Mouse (Mus musculus): ENCODE measurements around the gene Csnk1g2. TPM values are rescaled to one million over a fixed set of nuclear protein-coding genes. Genes with fewer than 3 reads are reported as not detected.

Csnk1g2 gene
- polyA plus RNA-seq, 1 experiment from 2014 or later = 123 TPM

DNA sequence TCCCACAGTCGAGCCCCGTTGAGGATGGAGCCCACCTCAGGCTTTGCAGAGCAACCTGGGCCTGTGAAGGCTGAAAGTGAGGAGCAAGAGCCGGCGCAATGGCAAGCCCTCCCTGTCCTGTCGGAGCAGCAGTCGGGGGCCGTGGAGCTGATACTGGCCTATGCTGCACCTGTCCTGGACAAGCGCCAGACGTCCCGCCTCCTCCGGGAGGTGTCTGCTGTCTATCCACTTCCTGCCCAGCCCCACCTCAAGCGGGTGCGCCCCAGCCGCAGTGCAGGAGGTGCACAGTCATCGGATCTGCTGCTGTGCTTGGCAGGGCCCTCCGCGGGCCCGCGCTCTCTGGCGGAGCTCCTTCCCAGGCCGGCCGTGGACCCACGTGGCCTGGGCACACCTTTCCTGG lies 16.3 kb upstream of the Csnk1g2 start:
- no peak for DNase-seq (ENCODE audit: extremely low spot score, low spot score)
- Histone ChIP-seq H3K27me3 (ENCODE audit: poor library complexity, severe bottlenecking) (no peaks in the 10 kb centered on the region), H3K4me3 (no peak overlapping the region), H3K27ac (no peak overlapping the region), H3K4me1 (peaks cover 34% of the 10 kb centered on the region), H3K9me3 (no peaks in the 10 kb centered on the region), H3K36me3 (replicated peaks) (peaks cover 61% of the 10 kb centered on the region)
- WGBS = 94% methylated on average over 23 of the region's 23 CpGs

DNA sequence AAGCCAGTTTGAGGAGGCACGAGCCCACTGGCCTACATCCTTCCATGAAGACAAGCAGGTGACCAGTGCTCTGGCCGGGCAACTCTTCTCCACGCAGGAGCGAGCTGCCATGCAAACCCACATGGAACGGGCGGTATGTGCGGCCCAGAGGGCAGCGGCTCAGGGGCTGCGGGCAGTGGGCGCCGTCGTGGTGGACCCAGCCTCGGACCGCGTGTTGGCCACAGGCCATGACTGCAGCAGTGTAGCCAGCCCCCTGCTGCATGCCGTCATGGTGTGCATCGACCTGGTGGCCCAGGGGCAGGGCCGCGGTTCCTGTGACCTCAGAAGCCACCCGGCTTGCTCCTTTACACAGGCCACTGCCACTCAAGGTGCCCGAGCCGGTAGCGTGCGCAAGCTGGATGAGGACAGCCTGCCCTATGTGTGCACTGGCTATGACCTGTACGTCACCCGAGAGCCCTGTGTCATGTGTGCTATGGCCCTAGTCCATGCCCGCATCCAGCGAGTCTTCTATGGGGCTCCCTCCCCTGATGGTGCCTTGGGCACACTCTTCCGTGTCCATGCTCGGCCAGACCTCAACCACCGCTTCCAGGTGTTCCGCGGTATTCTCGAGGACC lies 15.8 kb upstream of the Csnk1g2 start:
- Histone ChIP-seq H3K27ac (no peak overlapping the region), H3K4me3 (no peak overlapping the region), H3K4me1 (peaks cover 34% of the 10 kb centered on the region), H3K36me3 (replicated peaks) (peaks cover 67% of the 10 kb centered on the region), H3K27me3 (ENCODE audit: poor library complexity, severe bottlenecking) (no peaks in the 10 kb centered on the region), H3K9me3 (no peaks in the 10 kb centered on the region)
- 96% methylated on average over 34 of the region's 34 CpGs for WGBS
- DNase-seq (ENCODE audit: extremely low spot score, low spot score) = no peak

DNA sequence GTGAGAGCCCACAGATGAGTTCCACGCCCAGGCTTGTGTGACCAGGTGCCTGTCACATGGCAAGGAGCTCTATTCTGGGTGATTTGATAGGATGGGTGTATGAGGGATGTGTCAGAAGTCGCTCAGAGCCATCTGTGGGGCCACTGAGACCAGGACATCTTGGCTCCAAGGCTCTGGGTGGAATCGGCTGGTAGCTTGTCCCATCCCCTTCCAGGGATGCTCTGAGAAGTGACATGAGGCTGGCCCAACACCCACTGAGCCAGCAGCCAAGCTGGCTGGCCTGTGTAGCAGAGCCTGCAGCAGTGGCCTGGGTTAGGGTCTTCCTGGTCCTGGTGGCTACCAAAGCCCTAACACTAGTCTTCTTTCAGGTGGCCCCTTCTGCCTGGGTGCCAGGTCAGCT lies 14.2 kb upstream of the Csnk1g2 start:
- Histone ChIP-seq H3K4me1 (peaks cover 21% of the 10 kb centered on the region), H3K27me3 (ENCODE audit: poor library complexity, severe bottlenecking) (no peaks in the 10 kb centered on the region), H3K27ac (no peak overlapping the region), H3K36me3 (replicated peaks) (peaks cover 81% of the 10 kb centered on the region), H3K4me3 (no peak overlapping the region; the same call in 1 of the 2 replicates), H3K9me3 (no peaks in the 10 kb centered on the region)
- WGBS = 86% methylated on average over 3 of the region's 3 CpGs
- DNase-seq (ENCODE audit: extremely low spot score, low spot score) = no peak

DNA sequence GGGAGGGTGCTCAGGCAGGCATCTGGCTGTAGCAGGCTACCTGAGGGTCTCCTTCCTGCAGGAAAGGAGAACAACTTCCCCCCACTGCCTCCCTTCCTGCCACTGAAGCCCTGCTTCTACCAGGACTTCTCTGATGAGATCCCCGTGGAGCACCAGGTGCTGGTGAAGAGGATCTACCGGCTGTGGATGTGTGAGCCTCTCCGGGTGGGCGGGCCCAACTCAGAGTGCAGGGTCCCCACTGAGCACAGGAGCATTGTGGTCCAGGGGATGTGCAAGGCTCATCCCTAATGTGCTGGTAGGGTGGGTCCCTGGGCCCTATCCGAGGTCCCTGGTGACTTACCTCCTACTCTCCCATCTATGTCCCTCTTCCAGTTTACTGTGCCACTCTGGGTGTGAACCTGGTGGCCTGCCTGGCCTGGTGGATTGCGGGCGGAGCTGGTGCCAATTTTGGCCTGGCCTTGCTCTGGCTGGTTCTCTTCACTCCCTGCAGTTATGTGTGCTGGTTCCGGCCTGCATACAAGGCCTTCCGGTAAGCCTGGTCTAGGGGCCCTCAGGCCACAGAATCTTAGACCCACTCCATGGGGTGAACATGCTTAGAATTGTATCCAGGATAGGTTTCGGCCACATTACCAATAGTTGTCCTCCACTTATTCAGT lies 13.2 kb upstream of the Csnk1g2 start:
- Histone ChIP-seq H3K9me3 (no peaks in the 10 kb centered on the region), H3K4me1 (peaks cover 11% of the 10 kb centered on the region), H3K27me3 (ENCODE audit: poor library complexity, severe bottlenecking) (no peaks in the 10 kb centered on the region), H3K4me3 (no peak overlapping the region), H3K36me3 (replicated peaks) (peaks cover 91% of the 10 kb centered on the region), H3K27ac (no peak overlapping the region)
- DNase-seq (ENCODE audit: extremely low spot score, low spot score) = no peak
- WGBS = 87% methylated on average over 10 of the region's 10 CpGs

DNA sequence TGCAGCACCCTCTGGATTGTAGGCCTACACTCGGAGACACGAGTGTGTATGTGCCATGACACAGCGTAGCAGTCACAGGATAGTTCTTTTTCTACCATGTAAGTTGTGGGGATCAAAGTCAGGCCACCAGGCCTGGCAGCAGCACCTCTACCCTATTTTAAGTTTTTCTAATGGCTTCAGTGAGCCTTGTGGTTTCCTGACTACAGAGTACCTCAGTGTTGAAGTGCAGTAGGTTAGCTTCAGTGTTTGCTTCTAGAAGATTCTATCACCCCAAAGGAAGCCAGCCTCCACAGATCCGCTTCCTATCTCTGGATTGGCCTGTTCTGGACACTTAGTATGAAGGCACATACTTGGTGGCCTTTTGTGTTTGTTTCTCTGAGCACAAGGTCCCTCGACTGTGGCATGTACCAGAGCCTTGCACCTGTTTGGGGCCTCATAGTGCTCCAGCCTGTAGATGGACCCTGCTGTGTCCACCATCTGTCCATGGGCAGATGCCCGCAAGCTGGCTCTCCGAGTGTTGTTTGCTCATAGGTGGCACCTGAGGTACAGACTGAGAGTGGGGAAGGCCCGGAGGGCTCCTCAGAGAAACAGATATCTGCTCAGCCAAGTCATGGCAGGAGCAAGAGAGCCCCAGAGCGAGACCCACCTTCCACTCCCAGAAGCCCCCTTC lies 12.4 kb upstream of the Csnk1g2 start:
- Histone ChIP-seq H3K27ac (no peak overlapping the region), H3K9me3 (no peaks in the 10 kb centered on the region), H3K36me3 (replicated peaks) (peaks cover 94% of the 10 kb centered on the region), H3K4me1 (0 out of 2 replicates have a peak, but pooled peaks cover 4% of the 10 kb centered on the region), H3K4me3 (no peak overlapping the region), H3K27me3 (ENCODE audit: poor library complexity, severe bottlenecking) (no peaks in the 10 kb centered on the region)
- 89% methylated on average over 9 of the region's 9 CpGs for WGBS
- no peak for DNase-seq (ENCODE audit: extremely low spot score, low spot score)

DNA sequence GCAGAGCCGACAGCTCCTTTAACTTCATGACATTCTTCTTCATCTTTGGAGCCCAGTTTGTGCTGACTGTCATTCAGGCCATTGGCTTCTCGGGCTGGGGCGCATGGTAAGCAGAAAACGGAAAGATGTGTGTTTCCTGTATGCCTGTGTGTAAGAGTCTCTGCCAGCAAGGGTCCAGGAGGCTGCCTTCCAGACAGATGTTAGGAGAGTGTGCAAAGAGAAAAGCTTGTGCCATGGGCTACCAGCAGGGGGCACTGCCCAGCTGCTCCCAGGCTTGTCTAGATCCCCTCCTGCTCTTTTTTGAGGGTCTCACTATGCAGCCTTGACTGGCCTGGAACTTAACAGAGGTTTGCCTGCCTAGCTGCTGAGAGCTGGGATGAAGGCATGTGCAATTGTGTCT lies 11.6 kb upstream of the Csnk1g2 start:
- H3K4me3 ChIP-seq = no peak overlapping the region
- WGBS = 80% methylated on average over 4 of the region's 4 CpGs
- no peaks in the 10 kb centered on the region for H3K27me3 ChIP-seq (ENCODE audit: poor library complexity, severe bottlenecking)
- DNase-seq (ENCODE audit: extremely low spot score, low spot score) = peak; percentile 45
- 0 out of 2 replicates have a peak, but pooled peaks cover 4% of the 10 kb centered on the region for H3K4me1 ChIP-seq
- H3K36me3 ChIP-seq (replicated peaks) = peaks cover 97% of the 10 kb centered on the region
- H3K27ac ChIP-seq = no peak overlapping the region
- H3K9me3 ChIP-seq = no peaks in the 10 kb centered on the region

DNA sequence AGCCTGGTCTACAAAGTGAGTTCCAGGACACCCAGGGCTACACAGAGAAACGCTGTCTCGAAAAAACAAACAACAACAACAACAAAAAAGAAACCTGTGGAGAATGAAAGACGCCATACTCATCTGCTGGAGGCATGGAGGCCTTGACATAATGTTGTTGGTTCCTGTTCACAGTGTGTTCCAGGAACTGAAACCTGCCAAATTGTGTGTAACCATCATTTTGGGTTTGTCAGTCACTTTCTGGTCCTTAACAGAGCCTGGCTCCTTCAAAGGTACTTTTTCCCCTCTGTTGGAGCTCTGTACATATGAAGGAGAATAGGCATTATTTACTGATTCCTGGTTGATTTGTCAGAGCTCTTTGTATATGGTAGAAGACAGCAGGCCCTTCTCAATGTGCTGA lies 10.7 kb upstream of the Csnk1g2 start:
- H3K27me3 ChIP-seq (ENCODE audit: poor library complexity, severe bottlenecking) = no peaks in the 10 kb centered on the region
- 0 out of 2 replicates have a peak, but pooled peaks cover 4% of the 10 kb centered on the region for H3K4me1 ChIP-seq
- H3K4me3 ChIP-seq = no peak overlapping the region
- DNase-seq (ENCODE audit: extremely low spot score, low spot score) = no peak
- H3K27ac ChIP-seq = no peak overlapping the region
- H3K36me3 ChIP-seq (replicated peaks) = peaks cover 94% of the 10 kb centered on the region
- no peaks in the 10 kb centered on the region for H3K9me3 ChIP-seq
- WGBS = 91% methylated on average over 3 of the region's 3 CpGs

DNA sequence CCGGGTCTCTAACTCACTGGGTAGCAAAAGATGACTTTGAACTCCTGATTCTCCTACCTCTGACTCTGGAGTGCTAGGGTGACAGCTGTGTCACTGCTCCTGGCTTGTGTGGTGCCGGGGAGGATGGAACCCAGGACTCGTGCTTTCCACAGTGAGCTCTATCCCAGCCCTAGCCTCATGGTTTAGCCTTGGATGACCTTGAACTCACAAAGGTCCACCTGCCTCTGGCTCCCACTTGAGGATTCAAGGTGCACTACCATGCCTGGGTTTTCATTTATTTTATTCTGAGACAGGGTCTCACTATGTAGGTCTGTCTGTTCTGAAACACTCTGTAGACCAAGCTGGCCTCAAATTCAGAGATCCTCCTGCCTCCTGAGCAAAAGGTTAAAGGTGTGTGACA lies 8.8 kb upstream of the Csnk1g2 start:
- WGBS = 89% methylated on average over 3 of the region's 3 CpGs
- 0 out of 2 replicates have a peak, but pooled peaks cover 7% of the 10 kb centered on the region for H3K4me1 ChIP-seq
- H3K27me3 ChIP-seq (ENCODE audit: poor library complexity, severe bottlenecking) = no peaks in the 10 kb centered on the region
- no peak for DNase-seq (ENCODE audit: extremely low spot score, low spot score)
- H3K27ac ChIP-seq = no peak overlapping the region
- H3K4me3 ChIP-seq = no peak overlapping the region
- no peaks in the 10 kb centered on the region for H3K9me3 ChIP-seq
- H3K36me3 ChIP-seq (replicated peaks) = peaks cover 75% of the 10 kb centered on the region

DNA sequence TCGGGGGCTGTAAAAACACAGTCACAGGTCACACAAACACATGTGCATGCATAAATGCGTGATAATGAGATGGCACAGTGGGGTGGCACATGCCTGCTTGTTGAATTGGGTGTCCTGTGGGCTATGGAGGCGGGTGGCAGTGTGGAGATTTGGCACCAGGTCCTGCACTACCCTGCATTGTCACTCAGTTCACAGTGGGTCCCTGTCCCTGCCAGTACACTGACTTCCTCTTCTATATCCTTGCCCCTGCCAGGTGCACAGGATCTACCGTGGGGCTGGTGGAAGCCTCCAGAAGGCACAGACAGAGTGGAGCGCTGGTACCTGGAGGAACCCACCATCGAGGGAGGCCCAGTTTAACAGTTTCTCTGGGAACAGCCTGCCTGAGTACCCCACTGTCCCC lies 8.3 kb upstream of the Csnk1g2 start:
- peaks cover 70% of the 10 kb centered on the region for H3K36me3 ChIP-seq (replicated peaks)
- DNase-seq (ENCODE audit: extremely low spot score, low spot score) = no peak

DNA sequence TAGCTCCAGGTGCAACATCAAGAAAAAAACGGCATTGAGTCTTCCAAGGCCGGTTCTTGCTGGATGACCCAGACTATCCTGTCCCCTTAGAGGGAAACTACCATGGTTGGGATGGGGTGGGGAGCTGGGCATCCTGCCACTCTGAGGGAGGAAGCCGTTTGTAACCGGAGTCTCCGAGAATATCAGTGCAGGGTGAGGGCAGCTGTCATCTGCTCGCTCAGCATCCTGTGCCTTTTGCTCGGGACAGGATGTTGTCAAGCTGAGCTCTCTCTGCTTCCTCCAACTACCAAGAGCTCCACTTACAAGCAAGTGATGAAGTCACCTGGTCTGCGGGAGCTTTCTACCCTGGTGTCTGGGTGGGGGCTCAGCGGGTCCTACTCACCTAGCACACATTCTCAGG lies 4.5 kb upstream of the Csnk1g2 start:
- H3K4me3 ChIP-seq = no peak overlapping the region
- WGBS = 87% methylated on average over 9 of the region's 9 CpGs
- peaks cover 25% of the 10 kb centered on the region for H3K4me1 ChIP-seq
- H3K27me3 ChIP-seq (ENCODE audit: poor library complexity, severe bottlenecking) = no peaks in the 10 kb centered on the region
- H3K9me3 ChIP-seq = no peaks in the 10 kb centered on the region
- no peak overlapping the region for H3K27ac ChIP-seq
- no peak for DNase-seq (ENCODE audit: extremely low spot score, low spot score)
- H3K36me3 ChIP-seq (replicated peaks) = peaks cover 34% of the 10 kb centered on the region

More for the DNA sequence above, 8.3 kb upstream of the Csnk1g2 start:
- Histone ChIP-seq H3K27ac (no peak overlapping the region), H3K27me3 (ENCODE audit: poor library complexity, severe bottlenecking) (no peaks in the 10 kb centered on the region), H3K9me3 (no peaks in the 10 kb centered on the region), H3K4me3 (no peak overlapping the region), H3K4me1 (0 out of 2 replicates have a peak, but pooled peaks cover 7% of the 10 kb centered on the region)
- WGBS = 91% methylated on average over 6 of the region's 6 CpGs

DNA sequence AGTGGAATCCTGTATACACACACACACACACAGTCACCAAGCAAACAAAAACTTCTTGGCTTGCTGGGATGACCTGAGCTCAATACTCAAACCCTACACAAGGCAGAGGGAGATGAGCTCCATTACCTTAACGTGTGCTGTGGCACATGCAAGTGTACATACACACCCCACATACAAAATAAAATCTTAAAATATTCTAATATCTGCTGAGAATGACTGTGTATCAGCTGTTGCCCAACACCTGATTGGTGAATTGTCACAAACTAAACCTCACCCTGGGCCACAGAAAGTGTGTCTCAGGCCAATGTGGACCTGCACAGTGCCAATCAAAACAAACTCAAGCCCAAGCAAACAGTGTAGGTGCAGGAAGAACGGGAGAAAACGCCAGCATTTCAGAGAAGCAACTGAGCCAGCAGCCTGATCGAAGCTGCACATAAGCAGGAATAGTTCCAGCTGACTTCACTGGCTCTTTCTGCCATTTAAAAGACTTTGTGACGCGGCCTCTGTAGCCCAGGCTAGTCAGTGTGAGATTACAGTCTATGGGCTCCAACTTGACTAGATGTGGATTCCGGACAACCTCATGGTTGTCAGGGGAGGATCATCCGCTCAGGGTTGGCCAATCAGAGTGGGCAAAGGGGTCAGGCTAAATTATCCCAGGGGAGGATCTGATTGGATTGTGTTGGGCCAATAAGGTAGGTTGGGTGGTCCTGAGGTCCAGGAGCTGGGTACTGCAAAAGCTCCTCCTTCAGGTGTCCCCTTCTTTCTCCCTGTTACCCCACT lies 3.0 kb upstream of the Csnk1g2 start:
- Histone ChIP-seq H3K4me3 (0 out of 2 replicates have a peak overlapping the region, but pooled peaks have one; percentile 15), H3K4me1 (peaks cover 40% of the 10 kb centered on the region), H3K27me3 (ENCODE audit: poor library complexity, severe bottlenecking) (no peaks in the 10 kb centered on the region), H3K27ac (0 out of 2 replicates have a peak overlapping the region, but pooled peaks have one; percentile 31), H3K9me3 (no peaks in the 10 kb centered on the region), H3K36me3 (replicated peaks) (peaks cover 19% of the 10 kb centered on the region)
- 33% methylated on average over 8 of the region's 8 CpGs for WGBS
- no peak for DNase-seq (ENCODE audit: extremely low spot score, low spot score)

DNA sequence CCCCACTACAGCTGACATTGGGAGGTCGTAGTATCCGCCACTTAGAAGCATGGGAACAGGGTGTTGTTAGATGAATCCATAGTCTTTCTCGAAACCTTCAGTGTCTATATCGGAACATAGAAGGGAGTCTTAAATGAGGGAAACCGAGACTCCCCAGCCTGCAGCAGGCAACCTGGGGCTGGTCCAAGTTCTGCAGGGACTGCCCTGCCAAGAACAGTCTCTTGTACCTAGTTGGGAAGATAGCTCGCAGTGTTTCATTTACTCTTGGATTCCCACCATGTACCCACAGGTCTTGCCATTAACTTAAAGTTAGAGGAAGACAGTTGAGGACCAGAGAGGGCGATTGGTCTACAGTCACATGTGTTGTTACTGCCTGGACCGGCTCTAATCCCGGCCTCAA lies 2.3 kb upstream of the Csnk1g2 start:
- DNase-seq (ENCODE audit: extremely low spot score, low spot score) = no peak
- H3K36me3 ChIP-seq (replicated peaks) = peaks cover 19% of the 10 kb centered on the region
- 0 out of 2 replicates have a peak overlapping the region, but pooled peaks have one; percentile 96 for H3K27ac ChIP-seq
- H3K9me3 ChIP-seq = no peaks in the 10 kb centered on the region
- 0 out of 2 replicates have a peak overlapping the region, but pooled peaks have one; percentile 84 for H3K4me3 ChIP-seq
- H3K27me3 ChIP-seq (ENCODE audit: poor library complexity, severe bottlenecking) = no peaks in the 10 kb centered on the region
- peaks cover 47% of the 10 kb centered on the region for H3K4me1 ChIP-seq
- WGBS = 86% methylated on average over 9 of the region's 9 CpGs

Measured in forebrain, embryonic 10.5 days (tissue).